19 mouse cellular contexts compared by ENCODE assay signal in genomic region chr2:156645145-156645544, GRCm38 (mm10). TPM values are rescaled to one million over a fixed set of nuclear protein-coding genes. Genes with fewer than 3 reads are reported as not detected.
DNase-seq lines count a peak whose midpoint lies in the region; ATAC-seq and TF ChIP-seq lines count a peak whose summit lies in the region.
"Had no signal": no experiment of that assay in that cellular context is flagged by ENCODE, and none has a peak within 500 bp of the region (broad histone marks: within the 10 kb centered on the region; RNA-seq: fewer than 3 reads in every experiment).

No protein-coding gene starts in this region.

- H3K27ac ChIP-seq in forebrain, embryonic 13.5 days = no peak overlapping the region
- no peak overlapping the region for H3K27ac ChIP-seq in forebrain, postnatal 0 days (ENCODE audit: low read depth, low read length)
- H3K27ac ChIP-seq in left cerebral cortex, adult 2 months = peak overlapping the region; percentile 11; the same call in 1 of the 2 replicates
- H3K27ac ChIP-seq: embryonic facial prominence, embryonic 13.5 days; heart, embryonic 10.5 days; hindbrain, embryonic 12.5 days had no signal

- 53% methylated on average over 6 of the region's 6 CpGs for WGBS in forebrain, embryonic 13.5 days
- 35% methylated on average over 6 of the region's 6 CpGs for WGBS in forebrain, postnatal 0 days

- no peak overlapping the region for H3K9ac ChIP-seq in forebrain, embryonic 13.5 days
- H3K9ac ChIP-seq in forebrain, postnatal 0 days = no peak overlapping the region
- H3K9ac ChIP-seq: embryonic facial prominence, embryonic 13.5 days; hindbrain, embryonic 12.5 days had no signal

- no peak for TF ChIP-seq CTCF in forebrain, postnatal 0 days (IDR thresholded peaks at IDR 0.05; ENCODE audit: low read depth)
- no peak for TF ChIP-seq CTCF in left cerebral cortex, adult 2 months (IDR thresholded peaks at IDR 0.05)
- no peak for TF ChIP-seq CTCF in brain, embryonic 14.5 days (IDR thresholded peaks at IDR 0.05; ENCODE audit: borderline replicate concordance, extremely low read depth, insufficient read depth, insufficient read length)

- no peak for TF ChIP-seq POLR2A in brain, embryonic 14.5 days (IDR thresholded peaks at IDR 0.05; ENCODE audit: borderline replicate concordance, extremely low read depth, insufficient read depth, insufficient read length, poor library complexity, severe bottlenecking)

- H3K27me3 ChIP-seq in forebrain, embryonic 13.5 days = no peaks in the 10 kb centered on the region
- H3K27me3 ChIP-seq in forebrain, postnatal 0 days (ENCODE audit: insufficient read depth, low read length) = no peaks in the 10 kb centered on the region
- H3K27me3 ChIP-seq: hindbrain, embryonic 12.5 days had no signal

- intact Hi-C loops in left cerebral cortex, adult 2 months (cut with DNase I) = no loop called here
- intact Hi-C loops in left cerebral cortex, postnatal 10 days (cut with DNase I) = no loop called here

- H3K4me2 ChIP-seq in forebrain, embryonic 13.5 days = no peak overlapping the region
- no peak overlapping the region for H3K4me2 ChIP-seq in forebrain, postnatal 0 days (ENCODE audit: low read depth)
- H3K4me2 ChIP-seq: embryonic facial prominence, embryonic 13.5 days; hindbrain, embryonic 12.5 days had no signal

- H3K36me3 ChIP-seq in forebrain, embryonic 13.5 days (ENCODE audit: poor library complexity, severe bottlenecking) = no peaks in the 10 kb centered on the region
- no peaks in the 10 kb centered on the region for H3K36me3 ChIP-seq in forebrain, postnatal 0 days (ENCODE audit: insufficient read depth)
- H3K36me3 ChIP-seq: embryonic facial prominence, embryonic 13.5 days; G1E; heart, embryonic 10.5 days; hindbrain, embryonic 12.5 days had no signal

- H3K9me3 ChIP-seq in forebrain, embryonic 13.5 days (replicated peaks) = no peaks in the 10 kb centered on the region
- H3K9me3 ChIP-seq in forebrain, postnatal 0 days (ENCODE audit: low read length) = no peaks in the 10 kb centered on the region
- H3K9me3 ChIP-seq: embryonic facial prominence, embryonic 13.5 days; G1E; heart, embryonic 10.5 days; hindbrain, embryonic 12.5 days had no signal

- peak; percentile 53; the same call in 1 of the 2 replicates for ATAC-seq in forebrain, embryonic 13.5 days
- ATAC-seq in forebrain, postnatal 0 days = no peak
- ATAC-seq: inflammation-experienced regulatory T-cells, adult 6 months; intestine, postnatal 0 days had no signal

- DNase-seq in forebrain, postnatal 0 days = no peak
- DNase-seq in left cerebral cortex, adult 2 months (ENCODE audit: extremely low spot score in 1 of 2, low spot score in 2 of 2) = no peak
- DNase-seq in left cerebral cortex, postnatal 10 days (ENCODE audit: extremely low spot score in 1 of 2, low spot score in 2 of 2) = no peak
- DNase-seq in brain, embryonic 14.5 days (ENCODE audit: low read depth) = peak; percentile 70
- DNase-seq in lung, postnatal 14 days = no peak
- DNase-seq: adrenal gland, adult 8-10 months; adrenal gland, postnatal 36 days; cerebellum, postnatal 36 days; gastrocnemius, postnatal 10 days; heart, adult 18-20 months; heart, postnatal 10 days; heart, postnatal 4 days had no signal

- H3K4me3 ChIP-seq in forebrain, embryonic 13.5 days = no peak overlapping the region
- no peak overlapping the region for H3K4me3 ChIP-seq in forebrain, postnatal 0 days (ENCODE audit: low read depth, low read length)
- H3K4me3 ChIP-seq in left cerebral cortex, adult 2 months = no peak overlapping the region
- H3K4me3 ChIP-seq: embryonic facial prominence, embryonic 13.5 days; heart, embryonic 10.5 days; hindbrain, embryonic 12.5 days had no signal

- peaks cover 12% of the 10 kb centered on the region; the same call in 1 of the 2 replicates for H3K4me1 ChIP-seq in forebrain, embryonic 13.5 days
- H3K4me1 ChIP-seq in forebrain, postnatal 0 days (ENCODE audit: insufficient read depth) = peaks cover 4% of the 10 kb centered on the region; the same call in 1 of the 2 replicates
- H3K4me1 ChIP-seq: embryonic facial prominence, embryonic 13.5 days had no signal

RNA-seq across cellular contexts. Expression of gene Dlgap4, which starts 31.6 kb away (rescaled TPM):
- polyA plus RNA-seq in forebrain, embryonic 13.5 days (2015; fragmentation: Nextera tagmentation; extraction: Ambion mirVana) = 234 and 240 TPM in 2 replicates
- 218 and 235 TPM in 2 replicates for total RNA-seq in forebrain, postnatal 0 days (2014; rRNA removed)
- polyA plus RNA-seq in forebrain, postnatal 0 days (2015; fragmentation: Nextera tagmentation; extraction: Ambion mirVana) = 327 and 354 TPM in 2 replicates
- total RNA-seq in left cerebral cortex, adult 2 months (2021) = 100 to 1,000 TPM; 248 to 254 TPM
- 100 to 1,000 TPM; 240 to 258 TPM for total RNA-seq in left cerebral cortex, postnatal 10 days (2021)
- 344 and 397 TPM in 2 replicates for polyA plus RNA-seq in brain, embryonic 14.5 days (2012; rRNA removed)
